Mouse (Mus musculus): Measurements from ENCODE around the gene Olfr1280.

DNA sequence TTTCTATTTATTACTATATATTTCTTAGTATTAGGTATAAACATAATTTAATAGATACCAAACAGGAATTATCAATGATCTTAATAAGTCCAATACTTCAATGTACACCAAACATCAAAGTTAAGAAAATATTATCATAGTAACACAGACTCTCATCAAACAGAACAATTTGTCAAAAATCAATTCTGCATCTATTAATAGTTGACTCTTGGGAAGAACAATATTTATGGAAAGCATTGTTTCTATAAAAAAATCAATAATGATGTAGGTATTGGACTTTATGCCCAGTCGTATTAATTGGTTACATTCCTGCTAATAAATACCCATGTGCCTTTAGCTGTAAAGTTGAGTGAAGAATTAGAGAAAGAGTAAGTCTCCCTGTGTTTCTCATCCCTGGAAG lies 61.4 kb downstream of the Olfr1280 start, which contains the start of gene Olfr1284:
- TF ChIP-seq EP300 (IDR thresholded peaks at IDR 0.05; ENCODE audit: low read depth) (no peak), CTCF (IDR thresholded peaks at IDR 0.05; ENCODE audit: low read depth) (no peak)

Measured in liver, embryonic 14.5 days (tissue).